Mouse (Mus musculus) midbrain, embryonic 14.5 days (tissue): ENCODE data around the gene Kazn. TPM values are rescaled to one million over a fixed set of nuclear protein-coding genes. Genes with fewer than 3 reads are reported as not detected.

Experiments
- ATAC-seq: fragments of 200-750 bp; cut with Nextera tagmentation; 2 replicates; pipeline ENCODE4 v1.8.0; 2017; ENCODE audit warnings: moderate number of reproducible peaks, moderate library complexity; ENCODE audit not compliant: low FRiP score, low TSS enrichment
- DNase-seq: peaks from one replicate; pipeline ENCODE4 v3.0.0-alpha.2; 2015
- H3K27ac ChIP-seq: fragments of 300-500 bp; sonication (generic); replicated peaks from 2 replicates; pipeline ENCODE4 v1.5.1; 2014; ENCODE audit warnings: mild to moderate bottlenecking, low read depth, low read length, moderate library complexity
- H3K27me3 ChIP-seq: fragments of 300-500 bp; sonication (generic); 2 replicates; pipeline ENCODE4 v1.6.1; 2014; ENCODE audit warnings: low read length, control low read depth, mixed read lengths; ENCODE audit not compliant: control insufficient read depth, insufficient read depth
- H3K36me3 ChIP-seq: fragments of 300-500 bp; sonication (generic); 2 replicates; pipeline ENCODE4 v1.6.1; 2014; ENCODE audit warnings: low read length, control low read depth; ENCODE audit not compliant: control insufficient read depth, insufficient read depth
- H3K4me1 ChIP-seq: fragments of 300-500 bp; sonication (generic); 2 replicates; pipeline ENCODE4 v1.6.1; 2014; ENCODE audit warnings: mild to moderate bottlenecking, antibody characterized with exemption, low read length, control low read depth; ENCODE audit not compliant: control insufficient read depth, insufficient read depth
- H3K4me2 ChIP-seq: fragments of 300-500 bp; sonication (generic); 2 replicates; pipeline ENCODE4 v1.6.1; 2014; ENCODE audit warnings: mild to moderate bottlenecking, low read length, moderate library complexity
- H3K4me3 ChIP-seq: fragments of 300-500 bp; sonication (generic); replicated peaks from 2 replicates; pipeline ENCODE4 v1.5.1; 2014; ENCODE audit warnings: low read depth, low read length
- H3K9ac ChIP-seq: fragments of 300-500 bp; sonication (generic); replicated peaks from 2 replicates; pipeline ENCODE4 v1.6.1; 2014; ENCODE audit warnings: mild to moderate bottlenecking, low read length, moderate library complexity
- H3K9me3 ChIP-seq: fragments of 300-500 bp; sonication (generic); 2 replicates; pipeline ENCODE4 v1.6.1; 2016; ENCODE audit warnings: low read length, control low read depth, mixed read lengths; ENCODE audit not compliant: control insufficient read depth
- WGBS: fragments of 180-500 bp; shearing (Covaris S2); extraction: QIAGEN DNeasy Blood & Tissue Kit; methylation state at CpG from one replicate; pipeline ENCODE4 v1.1.7; 2014; 5-methylcytosine and 5-hydroxymethylcytosine counted together
- polyA plus RNA-seq: library from polyadenylated mRNA; unstranded; fragments of >200 nt; fragmentation: Nextera tagmentation; extraction: Ambion mirVana; gene quantifications from 2 replicates; pipeline ENCODE4 v1.2.1, GENCODE M21; 2014

The Kazn gene
- polyA plus RNA-seq, 1 experiment from 2014 or later, result 19.9 TPM

DNA sequence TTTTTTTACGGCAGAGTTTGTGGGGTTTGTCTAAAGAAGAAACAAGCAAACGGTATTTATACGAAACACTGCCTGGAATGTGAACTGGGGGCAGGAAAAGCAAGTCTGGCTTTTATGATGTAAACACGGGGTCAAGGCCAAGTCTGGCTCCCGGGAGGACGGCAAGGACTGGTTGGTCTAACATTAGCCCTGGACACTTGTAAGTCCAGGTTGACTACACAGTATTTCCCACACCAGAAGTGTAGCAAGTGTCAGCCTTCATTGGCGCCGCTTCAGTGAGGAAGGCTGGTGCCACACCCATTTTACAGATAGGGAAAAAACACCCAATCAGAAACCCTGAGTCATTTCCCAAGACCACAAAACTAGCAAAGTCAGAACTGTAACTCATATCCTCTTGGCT is 173.9 kb downstream of the Kazn start:
- no peak for ATAC-seq
- WGBS, result 79% methylated on average over 8 of the region's 8 CpGs
- 0 out of 2 replicates have a peak, but pooled peaks cover 3% of the 10 kb centered on the region for H3K4me1 ChIP-seq

DNA sequence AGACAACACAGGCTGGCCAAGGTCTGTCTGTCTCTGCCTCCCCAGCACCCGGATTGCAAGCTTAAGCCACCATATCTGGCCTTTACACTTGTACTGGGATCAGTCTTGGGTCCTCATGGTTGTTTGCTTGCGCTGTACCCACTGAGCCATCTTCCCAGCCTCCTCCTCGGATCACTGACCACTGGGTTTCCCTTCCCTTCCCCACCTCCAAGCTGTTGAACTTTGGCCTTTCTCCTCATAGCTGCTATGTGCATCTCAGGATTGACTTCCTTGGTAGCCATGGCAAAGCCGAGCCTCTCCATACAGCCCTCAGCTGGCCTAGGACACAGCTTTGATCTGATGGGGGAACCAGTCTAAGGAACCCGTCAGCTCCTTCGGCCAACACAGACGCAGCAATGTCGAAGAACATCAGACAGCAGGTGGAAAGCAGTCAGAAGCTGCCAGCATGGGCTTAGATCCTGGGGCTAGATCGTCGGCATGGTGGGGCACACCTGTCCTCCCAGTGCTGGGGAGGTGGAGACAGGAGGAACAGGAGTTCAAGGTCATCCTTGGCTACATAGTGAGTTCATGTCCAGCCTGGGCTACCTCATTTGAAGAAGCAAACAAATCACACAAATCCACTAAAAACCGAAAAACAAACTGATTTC is 174.5 kb downstream of the Kazn start:
- H3K9ac ChIP-seq, result no peak overlapping the region
- WGBS, result 88% methylated on average over 11 of the region's 11 CpGs
- 0 out of 2 replicates have a peak, but pooled peaks cover 3% of the 10 kb centered on the region for H3K4me1 ChIP-seq
- ATAC-seq, result no peak
- no peak for DNase-seq
- no peaks in the 10 kb centered on the region for H3K9me3 ChIP-seq
- no peak overlapping the region for H3K4me2 ChIP-seq
- H3K4me3 ChIP-seq, result no peak overlapping the region
- H3K27ac ChIP-seq, result no peak overlapping the region
- H3K27me3 ChIP-seq, result no peaks in the 10 kb centered on the region
- H3K36me3 ChIP-seq, result no peaks in the 10 kb centered on the region

More for the DNA sequence above, 173.9 kb downstream of the Kazn start:
- Histone ChIP-seq H3K27me3 (no peaks in the 10 kb centered on the region; the same call in 1 of the 2 replicates), H3K4me2 (no peak overlapping the region), H3K9me3 (no peaks in the 10 kb centered on the region), H3K9ac (no peak overlapping the region), H3K27ac (no peak overlapping the region), H3K36me3 (no peaks in the 10 kb centered on the region), H3K4me3 (no peak overlapping the region)
- DNase-seq, result no peak

DNA sequence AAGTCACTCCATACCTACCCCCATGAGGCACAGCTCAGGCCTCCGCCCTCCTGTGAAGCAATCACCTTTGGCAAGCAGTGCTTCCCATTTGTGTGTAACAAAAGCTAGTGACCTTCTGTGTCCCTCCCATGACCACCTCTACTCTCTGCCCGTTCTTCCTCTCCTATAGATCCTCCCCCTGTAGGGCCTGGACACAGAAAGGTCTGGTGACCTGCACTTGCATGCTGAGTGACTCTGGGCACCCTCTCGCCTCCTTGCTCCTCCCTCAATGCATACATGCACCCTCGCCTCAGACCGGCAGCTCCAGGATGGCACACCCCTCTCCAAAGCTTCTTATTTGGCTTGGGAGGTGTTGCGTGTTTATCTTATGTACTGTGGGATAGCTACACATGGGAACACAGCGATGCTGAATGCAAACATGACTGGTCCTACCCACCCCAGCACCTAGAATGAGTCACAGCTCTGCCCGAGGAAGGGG is 176.1 kb downstream of the Kazn start:
- no peak overlapping the region for H3K4me3 ChIP-seq
- no peaks in the 10 kb centered on the region for H3K4me1 ChIP-seq
- H3K9ac ChIP-seq, result no peak overlapping the region
- H3K27ac ChIP-seq, result no peak overlapping the region
- no peaks in the 10 kb centered on the region for H3K36me3 ChIP-seq
- H3K4me2 ChIP-seq, result no peak overlapping the region
- WGBS, result 84% methylated on average over 8 of the region's 8 CpGs
- no peak for ATAC-seq
- no peaks in the 10 kb centered on the region for H3K27me3 ChIP-seq
- DNase-seq, result no peak
- H3K9me3 ChIP-seq, result no peaks in the 10 kb centered on the region

DNA sequence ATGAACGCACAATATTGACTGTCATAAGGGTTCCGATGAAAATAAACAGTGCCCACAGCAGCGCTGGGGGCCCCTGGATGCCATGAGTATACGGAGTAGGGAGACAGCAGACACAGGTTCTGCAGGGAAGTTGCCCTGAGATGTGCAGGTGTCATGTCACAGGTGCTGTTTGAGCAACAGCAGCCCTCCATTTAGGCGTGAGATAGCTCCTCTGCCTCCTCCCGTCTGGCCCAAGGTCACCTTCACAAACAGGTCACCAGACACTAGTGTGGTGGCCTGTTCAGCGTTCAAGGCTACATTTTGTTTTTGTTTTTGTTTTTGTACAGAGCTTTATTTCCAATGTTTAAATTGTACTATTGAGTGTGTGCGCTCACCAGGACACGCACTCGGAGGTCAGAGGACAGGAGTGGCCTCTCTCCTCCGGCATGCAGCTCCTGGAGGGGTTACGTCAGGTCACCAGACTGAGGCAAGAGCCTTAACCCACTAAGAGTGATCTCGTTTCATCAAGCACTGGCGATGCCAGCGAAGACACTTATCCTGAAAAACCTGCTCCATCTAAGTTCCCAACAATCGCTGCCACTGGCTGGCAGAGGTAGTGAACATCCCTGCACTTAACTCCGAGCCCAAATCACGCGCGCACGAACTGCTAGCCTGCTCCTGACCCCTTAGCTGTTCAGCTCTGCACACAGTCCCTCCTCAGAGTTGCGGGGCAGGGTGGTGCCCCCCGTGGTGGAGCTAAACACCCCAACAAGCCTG is 177.5 kb downstream of the Kazn start:
- Histone ChIP-seq H3K4me2 (no peak overlapping the region), H3K27me3 (no peaks in the 10 kb centered on the region), H3K4me3 (no peak overlapping the region), H3K9ac (no peak overlapping the region), H3K9me3 (no peaks in the 10 kb centered on the region), H3K36me3 (no peaks in the 10 kb centered on the region), H3K27ac (no peak overlapping the region), H3K4me1 (no peaks in the 10 kb centered on the region)
- WGBS, result 83% methylated on average over 23 of the region's 23 CpGs
- ATAC-seq (no peak), DNase-seq (no peak)

DNA sequence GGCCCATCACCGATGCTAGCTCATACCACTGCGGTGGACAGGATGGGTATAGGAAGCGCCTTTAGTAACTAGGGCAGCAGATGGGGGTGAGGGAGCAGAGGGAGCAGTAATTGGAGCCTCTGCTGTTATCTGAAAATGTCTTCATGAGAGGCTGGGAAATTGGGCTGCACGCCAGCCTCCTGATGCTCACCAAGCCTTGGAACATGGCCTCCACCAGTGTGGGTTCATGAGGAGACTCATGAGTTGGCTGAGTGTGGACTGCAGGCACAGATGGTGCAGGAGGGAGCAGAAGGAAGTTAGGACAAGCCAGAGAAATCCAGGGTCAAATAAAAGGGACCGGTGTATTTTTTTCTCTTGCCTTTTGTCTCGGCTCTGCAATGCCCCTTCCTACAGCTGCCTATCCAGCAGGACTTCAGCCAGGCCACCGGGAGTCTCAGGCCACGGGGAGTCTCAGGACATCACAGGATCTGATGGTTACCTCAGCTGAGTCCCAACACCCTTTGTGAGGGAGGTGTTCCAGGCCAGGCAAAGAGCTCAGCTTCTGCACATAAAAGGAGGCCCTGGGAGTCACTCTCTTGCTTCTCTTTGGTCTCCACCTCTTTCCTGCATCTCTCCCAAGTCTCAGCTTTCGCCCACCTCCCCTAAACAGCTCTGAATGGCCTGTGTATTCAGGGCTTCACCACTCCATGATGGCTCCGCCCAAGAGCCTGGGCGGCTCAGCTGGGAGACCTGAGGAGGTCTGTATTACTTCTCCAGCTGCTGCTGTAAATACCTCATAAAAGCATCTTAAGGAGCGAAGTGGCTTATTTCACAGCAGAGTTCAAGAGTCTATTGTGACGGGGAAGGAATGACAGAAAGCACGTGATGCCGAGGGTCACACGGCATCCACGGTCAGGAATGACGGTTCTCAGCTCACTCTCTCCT is 178.5 kb downstream of the Kazn start:
- Histone ChIP-seq H3K9ac (no peak overlapping the region), H3K9me3 (no peaks in the 10 kb centered on the region), H3K36me3 (no peaks in the 10 kb centered on the region), H3K4me3 (no peak overlapping the region), H3K27ac (no peak overlapping the region), H3K4me1 (no peaks in the 10 kb centered on the region), H3K4me2 (no peak overlapping the region), H3K27me3 (no peaks in the 10 kb centered on the region)
- DNase-seq (peak; percentile 22), ATAC-seq (no peak)
- 64% methylated on average over 18 of the region's 18 CpGs for WGBS

DNA sequence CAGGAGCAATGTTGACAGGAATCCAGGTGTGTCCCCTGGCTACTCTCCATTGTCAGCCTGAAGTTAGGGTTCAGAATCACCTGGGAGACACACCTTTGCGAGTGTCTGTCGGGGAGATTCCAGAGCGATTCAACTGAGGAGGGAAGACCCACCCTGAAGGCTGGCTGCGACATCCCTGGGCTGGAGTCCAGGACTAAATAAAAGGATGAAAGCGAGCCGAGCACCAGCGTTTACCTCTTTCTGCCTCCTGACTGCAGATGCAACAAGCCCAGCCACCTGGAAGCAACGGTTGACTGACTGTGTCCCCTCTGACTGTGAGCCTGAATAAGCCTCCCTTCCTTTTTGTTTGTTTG is 179.4 kb downstream of the Kazn start:
- Histone ChIP-seq H3K9me3 (no peaks in the 10 kb centered on the region), H3K36me3 (no peaks in the 10 kb centered on the region), H3K4me2 (no peak overlapping the region), H3K9ac (no peak overlapping the region), H3K4me3 (no peak overlapping the region), H3K4me1 (no peaks in the 10 kb centered on the region), H3K27ac (no peak overlapping the region), H3K27me3 (no peaks in the 10 kb centered on the region)
- ATAC-seq (no peak), DNase-seq (no peak)
- WGBS, result 87% methylated on average over 8 of the region's 8 CpGs

DNA sequence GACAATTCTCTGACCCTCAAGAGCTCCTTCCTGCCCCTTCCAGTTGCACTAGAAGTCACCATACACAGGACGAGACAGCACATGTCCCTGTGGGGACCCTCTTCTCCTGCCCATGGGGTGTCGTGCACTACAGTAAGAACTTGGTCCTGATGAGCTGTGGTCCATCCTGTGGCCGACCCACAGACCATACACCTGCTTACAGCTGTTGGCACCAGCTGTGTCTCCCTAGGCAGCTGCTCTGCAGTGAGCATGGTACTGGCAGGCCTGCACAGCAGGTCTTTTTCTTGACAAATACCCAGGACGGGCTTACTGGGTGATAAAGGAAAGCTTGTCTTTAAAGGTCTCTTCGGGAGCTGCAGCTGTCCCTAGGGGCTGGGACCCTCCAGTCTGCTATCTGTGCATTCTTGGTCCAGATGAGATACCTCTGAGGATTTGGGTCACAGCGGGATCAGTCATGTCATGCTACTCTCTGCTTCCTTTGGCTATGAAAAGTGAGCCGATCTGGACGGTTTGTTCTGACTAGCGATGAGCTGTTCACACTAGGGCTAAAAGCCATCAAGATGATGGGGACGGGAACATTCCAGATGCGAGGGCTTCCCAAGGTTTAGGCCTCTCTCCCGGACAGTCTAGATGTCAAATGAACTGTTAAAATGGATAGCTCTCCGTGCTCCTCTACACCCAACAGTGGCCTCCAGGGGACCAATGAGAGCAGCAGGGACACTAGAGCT is 179.9 kb downstream of the Kazn start:
- no peaks in the 10 kb centered on the region for H3K27me3 ChIP-seq
- H3K9ac ChIP-seq, result no peak overlapping the region
- 78% methylated on average over 13 of the region's 13 CpGs for WGBS
- DNase-seq, result no peak
- no peaks in the 10 kb centered on the region for H3K36me3 ChIP-seq
- no peaks in the 10 kb centered on the region for H3K4me1 ChIP-seq
- H3K4me2 ChIP-seq, result no peak overlapping the region
- no peaks in the 10 kb centered on the region for H3K9me3 ChIP-seq
- no peak overlapping the region for H3K27ac ChIP-seq
- ATAC-seq, result no peak
- H3K4me3 ChIP-seq, result no peak overlapping the region

DNA sequence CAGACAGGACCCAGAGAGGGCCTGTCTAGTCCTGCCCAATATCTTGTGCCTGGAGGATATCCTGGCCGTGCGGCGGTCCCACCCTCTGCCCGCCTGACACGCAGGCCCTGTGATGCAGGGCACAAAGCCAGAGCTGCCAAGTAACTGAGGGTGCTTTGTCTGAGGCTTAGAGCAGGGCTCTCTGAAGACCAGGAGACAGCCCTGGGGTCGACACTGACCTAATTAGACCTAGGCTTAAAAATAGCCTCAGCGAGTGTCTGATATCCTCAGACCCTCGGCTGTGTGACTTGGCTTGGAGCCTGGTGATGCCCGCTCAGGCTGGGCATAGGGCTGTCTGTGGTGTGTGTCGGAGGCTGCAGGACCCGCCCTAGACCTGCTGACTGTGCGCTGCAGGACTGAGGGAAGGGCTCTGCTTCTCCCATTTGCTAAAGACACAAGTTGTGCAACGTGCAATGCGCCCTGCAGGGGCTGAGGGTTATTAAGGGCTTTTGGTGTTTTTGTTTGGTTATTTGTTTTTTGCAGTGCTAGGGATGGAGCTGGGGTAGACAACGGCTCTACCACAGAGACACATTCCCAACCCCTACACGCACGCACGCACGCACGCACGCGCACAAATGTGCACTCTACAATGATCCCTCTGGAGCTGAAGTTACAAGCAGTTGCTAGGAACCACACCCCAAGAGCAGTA is 181.5 kb downstream of the Kazn start:
- no peak overlapping the region for H3K4me2 ChIP-seq
- no peak overlapping the region for H3K4me3 ChIP-seq
- ATAC-seq (no peak), DNase-seq (peak; percentile 43)
- no peaks in the 10 kb centered on the region for H3K36me3 ChIP-seq
- no peaks in the 10 kb centered on the region for H3K27me3 ChIP-seq
- no peaks in the 10 kb centered on the region for H3K4me1 ChIP-seq
- H3K9me3 ChIP-seq, result no peaks in the 10 kb centered on the region
- no peak overlapping the region for H3K9ac ChIP-seq
- 75% methylated on average over 22 of the region's 22 CpGs for WGBS
- no peak overlapping the region for H3K27ac ChIP-seq
